Mouse (Mus musculus): Measurements from ENCODE around the gene Thnsl1. TPM values are rescaled to one million over a fixed set of nuclear protein-coding genes. Genes with fewer than 3 reads are reported as not detected.

Gene Thnsl1
- 10 to 100 TPM; 19.2 to 21.6 TPM for total RNA-seq (2021)
- long read RNA-seq, transcript Thnsl1-201 (3 exons, 3,899 nt): major isoform, 26 of 34 reads
- long read RNA-seq, partial matches to known transcripts: 0 of 34 reads
- long read RNA-seq, other reads (novel, unspliced or antisense): 3 of 34 reads

- peak; percentile 97 to 98 for DNase-seq (ENCODE audit: low spot score in 2 of 2)
Observed at GRCm38 (mm10) chr2:21204912-21205830, at the start of gene Thnsl1, which contains the start of gene Enkur. Gene Thnsl1 (plus strand): TSS chr2:21205724. Gene Enkur (minus strand): TSS chr2:21205365.

GRCm38 (mm10) chr2:21164296-21164695 lies 41.2 kb upstream of the Thnsl1 start:
- DNase-seq (ENCODE audit: low spot score in 2 of 2): no peak

- no peak for DNase-seq (ENCODE audit: low spot score in 2 of 2)
Observed at GRCm38 (mm10) chr2:21167916-21168315, 37.6 kb upstream of the Thnsl1 start.

GRCm38 (mm10) chr2:21172797-21173196 lies 32.7 kb upstream of the Thnsl1 start:
- no peak for DNase-seq (ENCODE audit: low spot score in 2 of 2)

GRCm38 (mm10) chr2:21179136-21179535 lies 26.4 kb upstream of the Thnsl1 start:
- no peak for DNase-seq (ENCODE audit: low spot score in 2 of 2)

DNA sequence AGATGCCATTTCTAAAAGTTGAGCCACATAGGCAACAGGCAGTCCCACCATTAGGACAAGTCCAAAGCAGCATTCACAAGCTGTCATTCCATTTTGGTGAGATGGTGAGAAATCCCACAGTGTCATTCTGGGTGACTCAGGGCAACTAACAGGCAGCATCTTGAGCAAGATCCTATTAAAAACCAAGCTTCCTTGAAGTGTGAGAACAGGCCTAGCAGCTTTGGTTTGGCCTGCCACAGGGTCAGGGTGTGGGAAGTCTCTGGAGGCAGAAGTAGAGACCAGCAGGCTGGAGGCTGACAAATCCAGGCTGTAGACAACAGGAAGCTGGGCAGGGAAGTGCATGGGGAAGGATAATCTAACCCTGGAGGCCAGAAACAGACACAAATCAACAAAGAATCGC lies 22.7 kb upstream of the Thnsl1 start:
- no peak for DNase-seq (ENCODE audit: low spot score in 2 of 2)

- peak; percentile 44 to 87 for DNase-seq (ENCODE audit: low spot score in 2 of 2)
Observed at GRCm38 (mm10) chr2:21187576-21187975, 17.9 kb upstream of the Thnsl1 start.

GRCm38 (mm10) chr2:21188610-21189009 lies 16.9 kb upstream of the Thnsl1 start:
- peak in 1 of 2 experiments; percentile 23 for DNase-seq (ENCODE audit: low spot score in 2 of 2)

GRCm38 (mm10) chr2:21191232-21191631 lies 14.3 kb upstream of the Thnsl1 start:
- DNase-seq (ENCODE audit: low spot score in 2 of 2): no peak

DNA sequence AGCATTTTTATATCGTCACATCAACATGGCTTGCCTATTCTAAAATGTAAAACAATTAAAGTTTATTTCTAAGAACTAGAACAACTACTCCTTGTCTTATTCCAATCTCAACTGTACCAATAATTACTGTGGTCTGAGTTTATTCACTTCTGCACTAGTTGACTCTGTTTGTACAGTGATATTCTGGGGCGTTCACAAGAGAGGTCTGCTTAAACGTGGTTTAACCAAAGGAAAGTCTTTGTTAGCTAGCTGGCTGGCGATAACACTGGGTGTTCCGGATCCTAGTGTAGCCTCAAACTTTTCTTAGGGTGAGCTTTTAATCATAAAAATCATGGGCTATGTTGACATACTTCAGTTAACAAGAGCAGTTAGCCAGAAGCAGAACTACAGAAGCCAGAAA lies 10.3 kb upstream of the Thnsl1 start:
- no peak for DNase-seq (ENCODE audit: low spot score in 2 of 2)

GRCm38 (mm10) chr2:21199051-21199450 lies 6.5 kb upstream of the Thnsl1 start:
- DNase-seq (ENCODE audit: low spot score in 2 of 2): no peak

DNA sequence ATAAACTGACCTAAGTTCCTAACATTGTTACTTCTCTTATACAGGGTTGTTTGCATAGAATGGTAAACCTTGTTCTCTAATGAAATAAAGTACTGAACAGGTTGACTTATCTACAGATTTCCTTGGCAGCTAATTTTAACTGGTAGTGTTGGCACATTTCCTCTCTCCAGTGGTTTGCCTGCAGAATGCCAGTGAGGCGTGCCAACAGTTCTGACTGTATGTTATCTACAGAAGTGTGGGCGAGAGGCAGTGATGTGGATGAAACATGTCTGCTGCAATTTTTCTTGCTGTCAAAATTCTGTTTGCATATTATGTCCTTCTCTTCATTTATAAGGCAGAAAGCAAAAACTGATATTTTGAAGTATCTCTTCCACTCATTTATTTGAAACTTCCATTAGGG lies 2.8 kb upstream of the Thnsl1 start:
- no peak for DNase-seq (ENCODE audit: low spot score in 2 of 2)

DNA sequence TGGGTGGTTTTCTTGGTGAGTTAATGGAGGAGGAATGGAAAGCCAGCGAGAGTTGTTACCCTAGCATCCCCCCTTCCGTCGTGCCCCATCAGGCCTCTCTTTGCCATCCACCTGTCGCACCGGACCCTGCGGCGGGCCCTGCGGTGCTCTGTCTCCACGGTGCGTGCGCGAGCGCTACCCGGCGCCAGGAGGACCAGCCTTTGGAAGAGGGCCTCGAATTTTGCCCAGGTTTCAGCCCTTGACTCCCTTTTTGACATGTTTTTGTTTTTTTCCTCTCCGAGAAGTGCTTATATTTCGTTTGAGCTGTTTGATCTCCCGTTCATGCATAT lies 271 bp downstream of the Thnsl1 start:
- no peak for DNase-seq (ENCODE audit: low spot score in 2 of 2)

DNA sequence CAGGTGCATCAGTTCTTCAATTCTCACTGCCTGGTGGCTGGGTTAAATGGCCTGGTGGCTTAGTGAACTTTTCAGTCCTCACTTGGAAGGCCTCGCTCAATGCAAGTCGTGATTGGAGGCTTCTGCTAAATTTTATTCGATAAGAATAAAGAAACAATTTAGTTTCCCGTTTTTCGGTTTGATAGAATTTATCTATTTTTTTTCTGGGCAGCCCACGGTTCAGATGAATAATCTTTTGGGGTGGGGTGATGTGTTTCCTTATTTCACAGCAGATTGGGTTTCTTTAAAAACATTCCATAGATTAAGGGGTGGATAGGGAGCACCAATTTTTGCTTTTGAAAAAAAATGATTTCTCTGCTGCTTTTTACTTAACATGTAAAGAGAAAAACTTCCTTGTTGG lies 754 bp downstream of the Thnsl1 start:
- no peak for DNase-seq (ENCODE audit: low spot score in 2 of 2)

DNA sequence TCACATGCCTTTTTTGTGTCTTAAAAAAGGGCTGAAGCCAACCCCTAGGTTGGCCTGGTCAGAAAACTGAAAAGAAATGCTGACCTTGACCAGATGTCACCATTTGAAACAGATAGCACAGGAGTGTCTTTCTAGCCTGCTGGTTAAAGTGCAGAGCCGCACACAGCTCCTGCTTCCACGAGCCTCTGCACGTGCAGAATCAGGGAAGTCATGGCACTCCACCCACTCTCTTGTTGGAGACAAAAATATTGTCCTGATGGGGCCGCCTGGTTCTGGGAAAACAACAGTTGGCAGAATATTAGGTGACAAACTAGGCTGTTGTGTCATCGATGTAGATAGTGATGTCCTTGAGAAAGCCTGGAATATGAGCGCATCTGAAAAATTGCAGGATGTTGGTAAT lies 5.8 kb downstream of the Thnsl1 start:
- DNase-seq (ENCODE audit: low spot score in 2 of 2): peak in 1 of 2 experiments; percentile 28

- peak in 1 of 2 experiments; percentile 25 for DNase-seq (ENCODE audit: low spot score in 2 of 2)
Observed at GRCm38 (mm10) chr2:21214322-21214721, 8.8 kb downstream of the Thnsl1 start.

- DNase-seq (ENCODE audit: low spot score in 2 of 2): no peak
Observed at GRCm38 (mm10) chr2:21215284-21215683, 9.8 kb downstream of the Thnsl1 start.

- no peak for DNase-seq (ENCODE audit: low spot score in 2 of 2)
Observed at GRCm38 (mm10) chr2:21222453-21223384, 17.2 kb downstream of the Thnsl1 start.

- no peak for DNase-seq (ENCODE audit: low spot score in 2 of 2)
Observed at GRCm38 (mm10) chr2:21230276-21230675, 24.8 kb downstream of the Thnsl1 start.

DNA sequence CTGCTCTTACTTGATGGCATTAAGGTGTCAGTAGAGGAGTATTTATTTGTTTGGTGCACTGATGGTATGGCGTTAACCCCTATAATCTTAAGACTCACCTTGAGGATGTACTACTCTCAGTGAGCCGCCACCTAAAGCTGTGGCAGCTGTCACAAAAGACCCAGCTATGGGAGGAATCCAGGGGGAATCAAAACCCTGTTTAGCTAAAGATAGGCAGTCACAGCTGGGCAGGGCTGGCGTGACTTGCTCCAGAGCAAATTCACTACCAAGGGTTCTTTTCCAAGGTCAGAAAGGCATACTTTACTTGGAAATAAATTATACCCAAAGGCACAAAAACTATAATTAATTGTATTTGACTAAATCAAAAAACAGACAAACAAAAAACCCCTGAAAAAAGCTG lies 25.6 kb downstream of the Thnsl1 start:
- no peak for DNase-seq (ENCODE audit: low spot score in 2 of 2)

DNA sequence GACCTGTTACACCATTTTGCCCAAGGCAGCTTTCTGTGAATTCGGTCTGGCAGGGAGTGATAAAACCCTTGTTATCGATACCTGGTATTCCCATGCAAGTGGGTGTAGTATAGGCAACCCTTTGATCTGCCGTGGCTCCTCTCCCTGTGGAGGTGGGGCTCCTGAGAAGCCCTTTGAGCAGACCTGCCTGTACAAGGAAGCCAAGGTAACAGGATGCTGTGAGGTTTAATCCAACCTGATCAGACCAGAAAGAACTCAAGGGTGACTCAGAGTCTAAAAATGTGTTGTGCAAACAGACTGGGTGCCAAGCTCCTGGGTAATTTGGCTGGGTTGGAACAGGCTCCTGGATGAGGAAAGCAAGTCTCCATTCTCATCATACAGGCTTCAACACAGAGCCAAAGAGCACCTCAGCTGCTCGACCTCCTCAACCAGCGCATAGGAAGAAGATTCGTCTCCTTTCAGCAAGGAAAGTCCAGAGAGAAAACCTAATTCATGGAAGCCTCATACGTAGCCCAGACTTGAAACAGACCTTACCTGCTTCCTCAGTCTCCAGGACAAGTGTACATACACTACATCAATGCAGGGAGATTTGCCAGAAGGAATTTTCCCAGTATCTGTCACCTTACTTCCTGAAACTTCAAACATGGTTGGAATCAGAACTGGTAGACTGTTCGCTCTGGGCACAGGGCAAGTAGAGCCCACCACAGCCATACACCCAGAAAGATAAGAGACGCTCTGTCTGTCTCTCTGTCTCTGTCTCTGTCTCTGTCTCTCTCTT lies 29.5 kb downstream of the Thnsl1 start:
- DNase-seq (ENCODE audit: low spot score in 2 of 2): no peak

Data from layer of hippocampus, adult 18-20 months (tissue).